Mouse (Mus musculus): ENCODE results near the gene Endog.

GRCm38 (mm10) chr2:30205629-30206357 lies 34.5 kb downstream of the Endog start, which contains the start of gene Kyat1:
- TF ChIP-seq CTCF (IDR thresholded peaks at IDR 0.05; ENCODE audit: low read depth, low read length) (no peak), POLR2A (IDR thresholded peaks at IDR 0.05; ENCODE audit: extremely low read depth, insufficient read depth, low read length) (peak; percentile 96)

All from liver, adult 2 months (tissue).